Mouse (Mus musculus): ENCODE results near the gene Timm50. TPM values are rescaled to one million over a fixed set of nuclear protein-coding genes. Genes with fewer than 3 reads are reported as not detected.

The Timm50 gene
- polyA plus RNA-seq, 1 experiment from 2014 or later, result 255 TPM

DNA sequence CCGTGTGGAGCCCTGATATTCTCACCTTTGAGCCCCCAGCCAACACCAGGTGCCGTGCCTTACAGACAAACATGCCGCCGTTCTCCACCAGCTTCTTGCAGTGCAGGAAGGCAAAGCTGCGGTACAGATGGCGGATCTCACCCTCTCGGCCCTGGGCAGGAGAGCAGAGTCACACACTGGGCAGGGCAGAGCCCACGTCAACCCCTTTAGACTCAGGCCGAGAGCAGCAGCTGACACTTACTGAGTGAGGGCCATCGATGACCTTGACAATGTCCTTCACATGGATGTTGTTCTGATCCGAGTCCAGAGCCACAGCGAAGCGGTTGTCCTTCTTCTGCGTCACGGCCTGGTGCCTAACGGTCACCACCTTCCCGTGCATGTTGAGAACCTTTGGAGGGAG lies 6.8 kb upstream of the Timm50 start:
- no peaks in the 10 kb centered on the region for H3K4me1 ChIP-seq (replicated peaks)
- H3K27ac ChIP-seq, result no peak overlapping the region
- H3K36me3 ChIP-seq, result peaks cover 99% of the 10 kb centered on the region
- no peak for DNase-seq (ENCODE audit: low spot score)
- no peak overlapping the region for H3K4me3 ChIP-seq
- H3K27me3 ChIP-seq (ENCODE audit: insufficient read depth, poor library complexity, severe bottlenecking), result no peaks in the 10 kb centered on the region
- H3K9me3 ChIP-seq, result no peaks in the 10 kb centered on the region
- WGBS, result 94% methylated on average over 17 of the region's 17 CpGs

DNA sequence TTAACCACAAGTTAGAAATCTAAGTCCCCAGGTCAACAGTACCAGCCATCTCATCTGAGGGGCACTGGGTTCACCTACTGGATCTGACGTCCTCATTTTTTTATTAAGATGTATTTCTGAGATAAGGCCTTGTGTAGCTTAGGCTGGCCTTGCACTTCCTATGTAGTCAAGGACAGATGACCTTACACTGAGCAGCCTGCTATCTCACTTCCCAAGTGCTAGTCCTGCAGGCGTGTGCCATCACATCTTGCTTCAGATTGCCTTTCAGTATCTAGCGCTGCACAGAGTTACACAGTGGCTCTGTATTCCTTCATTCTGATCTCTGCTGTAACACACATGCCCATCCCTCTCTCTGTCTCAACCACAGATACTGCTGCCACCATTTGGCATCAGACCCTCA lies 6.2 kb upstream of the Timm50 start:
- DNase-seq (ENCODE audit: low spot score), result no peak
- Histone ChIP-seq H3K9me3 (no peaks in the 10 kb centered on the region), H3K27me3 (ENCODE audit: insufficient read depth, poor library complexity, severe bottlenecking) (no peaks in the 10 kb centered on the region), H3K27ac (no peak overlapping the region), H3K36me3 (peaks cover 92% of the 10 kb centered on the region), H3K4me1 (replicated peaks) (no peaks in the 10 kb centered on the region), H3K4me3 (no peak overlapping the region)
- 91% methylated on average over 3 of the region's 3 CpGs for WGBS

- no peaks in the 10 kb centered on the region for H3K27me3 ChIP-seq (ENCODE audit: insufficient read depth, poor library complexity, severe bottlenecking)
- H3K9me3 ChIP-seq, result no peaks in the 10 kb centered on the region
- WGBS, result 9% methylated on average over 35 of the region's 35 CpGs
- H3K4me3 ChIP-seq, result peak overlapping the region; percentile 80
- no peak for DNase-seq (ENCODE audit: low spot score)
- peak overlapping the region; percentile 95 for H3K27ac ChIP-seq
- peaks cover 67% of the 10 kb centered on the region for H3K36me3 ChIP-seq
- peaks cover 49% of the 10 kb centered on the region for H3K4me1 ChIP-seq (replicated peaks)
Observed at GRCm38 (mm10) chr7:28311151-28311925, 534 bp downstream of the Timm50 start.

DNA sequence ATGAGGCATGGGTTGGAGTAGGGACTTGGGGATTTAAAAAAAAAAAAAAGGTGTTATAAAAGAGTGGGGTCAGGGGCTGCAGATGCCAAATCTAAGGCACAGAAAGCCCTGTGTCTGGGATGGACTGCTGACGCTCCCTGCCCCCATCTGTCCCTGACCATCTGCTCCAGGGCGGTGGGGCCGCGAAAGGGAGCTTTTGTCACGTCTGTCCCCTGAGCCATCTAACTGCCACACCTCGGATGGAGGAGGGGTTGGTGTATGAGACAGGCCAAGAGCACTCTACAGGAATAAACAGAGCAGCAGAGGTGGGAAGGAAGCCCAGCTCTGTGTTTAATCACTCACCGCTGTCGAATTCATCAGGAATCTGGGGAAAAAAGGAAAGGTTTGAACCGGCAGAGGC lies 2.1 kb downstream of the Timm50 start:
- H3K4me1 ChIP-seq (replicated peaks), result peaks cover 49% of the 10 kb centered on the region
- DNase-seq (ENCODE audit: low spot score), result peak; percentile 70
- 53% methylated on average over 9 of the region's 9 CpGs for WGBS
- H3K27ac ChIP-seq, result peak overlapping the region; percentile 95
- H3K27me3 ChIP-seq (ENCODE audit: insufficient read depth, poor library complexity, severe bottlenecking), result no peaks in the 10 kb centered on the region
- peak overlapping the region; percentile 80 for H3K4me3 ChIP-seq
- peaks cover 67% of the 10 kb centered on the region for H3K36me3 ChIP-seq
- H3K9me3 ChIP-seq, result no peaks in the 10 kb centered on the region

DNA sequence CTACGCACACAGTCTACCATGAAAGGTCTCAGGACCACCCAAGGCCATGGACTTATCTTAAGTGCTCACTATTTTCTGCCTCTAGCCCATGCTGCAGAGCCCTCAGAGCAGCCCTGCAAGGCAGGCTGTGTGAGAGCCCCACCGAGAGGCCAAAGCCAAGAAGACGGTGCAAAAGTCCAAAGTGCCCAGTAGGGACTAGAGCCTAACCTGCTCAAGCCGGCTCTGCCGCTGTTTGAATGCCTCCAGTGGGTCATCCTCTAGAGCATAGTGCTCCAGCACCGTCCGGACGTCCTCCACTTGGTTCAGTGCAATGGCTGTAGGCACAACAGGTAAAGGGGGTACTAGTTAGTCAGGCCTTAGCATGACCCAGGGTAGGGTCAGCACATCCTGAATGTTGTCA lies 5.7 kb downstream of the Timm50 start:
- Histone ChIP-seq H3K4me3 (no peak overlapping the region), H3K27ac (no peak overlapping the region), H3K27me3 (ENCODE audit: insufficient read depth, poor library complexity, severe bottlenecking) (peaks cover 14% of the 10 kb centered on the region), H3K36me3 (peaks cover 59% of the 10 kb centered on the region), H3K9me3 (no peaks in the 10 kb centered on the region), H3K4me1 (replicated peaks) (peaks cover 68% of the 10 kb centered on the region)
- 94% methylated on average over 8 of the region's 8 CpGs for WGBS
- DNase-seq (ENCODE audit: low spot score), result no peak

GRCm38 (mm10) chr7:28305641-28306040 lies 6.2 kb downstream of the Timm50 start:
- H3K27me3 ChIP-seq (ENCODE audit: insufficient read depth, poor library complexity, severe bottlenecking), result peaks cover 19% of the 10 kb centered on the region
- peaks cover 59% of the 10 kb centered on the region for H3K36me3 ChIP-seq
- WGBS, result 90% methylated on average over 10 of the region's 10 CpGs
- DNase-seq (ENCODE audit: low spot score), result no peak
- H3K4me1 ChIP-seq (replicated peaks), result peaks cover 66% of the 10 kb centered on the region
- H3K9me3 ChIP-seq, result no peaks in the 10 kb centered on the region
- H3K27ac ChIP-seq, result no peak overlapping the region
- no peak overlapping the region for H3K4me3 ChIP-seq

DNA sequence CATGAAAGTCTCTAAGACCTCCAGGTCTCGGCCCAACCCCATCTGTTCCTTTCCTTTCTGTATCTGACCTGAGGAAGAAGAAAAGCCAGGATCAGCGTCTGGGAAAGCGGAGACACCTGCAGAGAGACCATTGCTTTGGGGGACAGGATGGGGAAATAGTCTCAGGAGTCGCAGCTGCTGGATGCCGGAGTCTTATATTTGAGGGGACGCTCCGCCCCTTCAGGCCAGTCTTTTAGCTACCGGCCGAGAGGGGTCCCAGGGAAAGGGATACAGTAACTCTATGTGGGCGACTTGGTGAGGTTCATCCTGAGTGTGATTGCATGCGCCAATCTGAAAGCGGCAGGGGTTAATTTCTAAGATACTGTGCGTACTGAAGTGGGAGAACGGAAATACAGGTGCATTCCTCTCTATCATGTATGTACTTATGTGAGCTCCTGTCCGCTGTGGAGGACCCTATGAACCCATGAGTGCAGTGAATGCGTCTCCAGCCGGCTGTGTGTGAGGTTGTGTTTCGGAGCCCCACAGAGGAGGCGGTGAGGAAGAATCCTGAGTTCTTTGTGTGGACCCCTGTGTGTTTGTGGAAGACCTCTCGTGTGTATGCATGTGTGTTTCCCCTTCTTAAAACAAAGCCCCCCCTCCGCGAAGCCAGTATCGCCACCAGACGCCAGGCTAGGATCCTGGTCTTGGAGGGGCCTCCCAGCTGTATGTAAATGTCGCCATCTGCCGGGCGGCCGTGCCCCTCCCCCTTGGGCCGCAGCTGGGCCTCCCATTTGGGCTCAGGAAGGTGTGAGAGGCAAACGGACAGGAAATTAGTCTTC lies 10.0 kb downstream of the Timm50 start, which contains the start of gene Dll3:
Gene Dll3, minus strand, starts transcription at position 623 of the 818 bp plus-strand sequence.
- DNase-seq (ENCODE audit: low spot score), result peak; percentile 83
- Histone ChIP-seq H3K36me3 (peaks cover 38% of the 10 kb centered on the region), H3K27ac (peak within 1 kb of the TSS; percentile 91), H3K4me1 (replicated peaks) (peaks cover 52% of the 10 kb centered on the region), H3K9me3 (no peaks in the 10 kb centered on the region), H3K27me3 (ENCODE audit: insufficient read depth, poor library complexity, severe bottlenecking) (peaks cover 58% of the 10 kb centered on the region), H3K4me3 (peak within 1 kb of the TSS; percentile 61)
- WGBS, result under 1% methylated on average over 30 of the region's 30 CpGs

DNA sequence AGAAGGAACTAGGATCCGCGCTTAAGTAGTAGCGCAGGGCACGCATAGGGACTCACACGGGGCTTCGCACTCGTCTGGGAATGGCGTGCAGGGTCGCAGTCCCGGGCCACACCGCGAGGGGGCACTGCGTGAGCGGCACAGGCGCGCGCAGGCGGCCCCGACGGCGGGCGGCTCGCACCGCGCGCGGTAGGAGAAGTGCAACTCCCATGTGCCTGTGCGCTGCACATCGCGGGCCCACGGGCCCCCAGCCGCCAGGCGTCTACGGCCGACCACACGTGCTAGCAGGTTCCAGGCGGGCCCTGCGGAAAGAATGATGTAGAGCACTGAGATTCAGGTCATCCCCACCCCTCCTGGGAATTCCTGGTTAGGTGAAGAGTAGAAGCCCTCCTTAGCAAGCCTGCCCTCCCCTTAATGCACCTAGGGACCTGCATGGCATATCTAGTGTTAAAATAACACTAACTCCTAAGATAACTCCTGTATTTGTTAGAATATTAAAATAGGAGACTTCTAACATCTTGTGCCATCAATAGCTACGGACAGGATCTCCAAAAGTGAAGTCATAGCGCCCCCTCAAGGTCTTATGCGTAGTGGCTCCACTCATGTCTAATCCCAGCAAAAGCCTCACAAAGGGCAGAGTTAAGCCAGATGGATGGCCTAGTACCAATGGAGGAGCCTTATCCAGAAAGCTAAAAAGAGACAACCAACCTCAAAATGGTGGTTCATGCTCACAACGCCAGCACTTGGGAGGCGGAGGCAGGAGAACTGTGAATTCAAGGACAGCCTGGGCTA lies 12.8 kb downstream of the Timm50 start:
- Histone ChIP-seq H3K9me3 (no peaks in the 10 kb centered on the region), H3K4me3 (peak overlapping the region; percentile 61), H3K27ac (peak overlapping the region; percentile 91), H3K36me3 (peaks cover 28% of the 10 kb centered on the region), H3K4me1 (replicated peaks) (peaks cover 73% of the 10 kb centered on the region), H3K27me3 (ENCODE audit: insufficient read depth, poor library complexity, severe bottlenecking) (peaks cover 86% of the 10 kb centered on the region)
- DNase-seq (ENCODE audit: low spot score), result peak; percentile 61
- 11% methylated on average over 43 of the region's 43 CpGs for WGBS

DNA sequence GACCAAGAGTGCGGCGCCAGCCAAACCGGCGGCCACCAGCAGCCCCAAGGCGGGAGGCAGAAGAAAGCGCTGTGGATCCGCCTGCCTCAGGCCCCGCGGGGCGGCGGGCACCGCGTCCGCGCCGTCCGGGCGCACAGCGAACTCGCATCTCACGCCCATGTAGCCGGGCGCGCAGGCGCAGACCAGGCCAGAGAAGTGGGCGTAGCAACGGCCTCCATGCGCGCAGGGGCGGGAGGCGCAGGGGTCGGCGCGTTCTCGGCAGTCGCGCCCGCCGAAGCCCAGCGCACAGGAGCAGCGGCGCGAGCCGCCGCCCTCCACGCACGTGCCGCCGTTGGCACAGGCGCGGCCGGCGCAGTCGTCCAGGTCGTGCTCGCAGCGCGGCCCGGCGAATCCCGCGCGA lies 17.4 kb downstream of the Timm50 start:
- Histone ChIP-seq H3K9me3 (no peaks in the 10 kb centered on the region), H3K36me3 (peaks cover 41% of the 10 kb centered on the region), H3K27me3 (ENCODE audit: insufficient read depth, poor library complexity, severe bottlenecking) (peaks cover 100% of the 10 kb centered on the region), H3K27ac (peak overlapping the region; percentile 74), H3K4me1 (replicated peaks) (peaks cover 58% of the 10 kb centered on the region), H3K4me3 (peak overlapping the region; percentile 61)
- whole genome bisulfite sequencing, result 6% methylated on average over 63 of the region's 63 CpGs
- DNase-seq (ENCODE audit: low spot score), result peak; percentile 83

DNA sequence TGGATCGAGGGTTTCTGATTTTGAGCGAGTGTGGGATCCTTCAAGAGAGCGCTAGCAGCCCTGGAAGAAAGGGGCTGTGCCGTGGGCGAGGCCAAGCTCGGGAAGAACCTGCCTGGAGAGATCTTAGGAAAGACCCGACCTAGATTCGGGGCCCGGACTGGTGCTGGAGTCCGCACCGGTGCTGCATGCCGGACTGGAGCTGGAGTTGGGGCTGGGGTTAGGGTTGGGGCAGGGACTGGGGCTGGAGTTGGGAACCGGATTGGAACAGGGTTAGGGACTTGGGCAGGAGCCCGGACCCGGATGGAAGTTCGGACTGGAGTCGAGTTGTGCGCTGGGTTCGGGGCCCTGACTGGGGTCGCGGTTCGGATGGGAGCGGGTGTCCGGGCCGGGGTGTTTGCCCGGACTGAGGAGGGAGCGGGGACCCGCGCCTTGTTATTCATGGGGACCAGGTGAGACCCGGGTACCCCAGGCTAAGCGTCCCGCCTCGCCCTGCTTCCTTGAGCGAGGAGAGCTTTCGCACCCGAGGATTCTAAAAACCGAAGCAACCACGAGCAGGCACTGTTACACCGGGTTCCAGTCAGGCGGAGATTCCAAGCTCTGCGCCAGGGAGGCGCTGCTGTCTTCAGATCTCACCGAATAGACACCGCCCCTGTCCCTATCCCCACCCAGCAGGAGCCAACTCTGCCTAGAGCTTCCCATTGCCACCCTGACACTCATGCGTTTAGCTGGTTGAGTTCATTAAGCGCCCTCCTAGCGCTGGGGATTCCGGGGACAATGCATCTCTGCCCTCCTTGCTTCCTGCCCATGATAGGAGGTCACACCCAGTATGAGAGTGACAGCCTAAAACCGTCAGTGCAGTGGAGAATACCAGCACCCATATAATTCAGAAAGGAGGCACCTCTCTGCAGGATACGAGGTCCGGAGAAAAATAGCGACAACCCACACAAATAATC lies 21.0 kb downstream of the Timm50 start, which contains the start of gene Selenov:
Gene Selenov, minus strand, starts transcription at position 549 of the 953 bp plus-strand sequence.
- Histone ChIP-seq H3K9me3 (no peaks in the 10 kb centered on the region), H3K4me3 (peak within 1 kb of the TSS; percentile 45), H3K27me3 (ENCODE audit: insufficient read depth, poor library complexity, severe bottlenecking) (peaks cover 88% of the 10 kb centered on the region), H3K27ac (peak within 1 kb of the TSS; percentile 74), H3K4me1 (replicated peaks) (peaks cover 45% of the 10 kb centered on the region), H3K36me3 (peaks cover 22% of the 10 kb centered on the region)
- WGBS, result under 1% methylated on average over 52 of the region's 52 CpGs
- peak; percentile 61 for DNase-seq (ENCODE audit: low spot score)

GRCm38 (mm10) chr7:28290165-28290564 lies 21.7 kb downstream of the Timm50 start:
- no peaks in the 10 kb centered on the region for H3K9me3 ChIP-seq
- H3K27ac ChIP-seq, result peak overlapping the region; percentile 74
- H3K36me3 ChIP-seq, result peaks cover 20% of the 10 kb centered on the region
- H3K27me3 ChIP-seq (ENCODE audit: insufficient read depth, poor library complexity, severe bottlenecking), result peaks cover 80% of the 10 kb centered on the region
- 0% methylated on average over 16 of the region's 18 CpGs for WGBS
- peak; percentile 48 for DNase-seq (ENCODE audit: low spot score)
- peaks cover 42% of the 10 kb centered on the region for H3K4me1 ChIP-seq (replicated peaks)
- H3K4me3 ChIP-seq, result peak overlapping the region; percentile 45

Measured in hindbrain, embryonic 10.5 days (tissue).